Mouse (Mus musculus): ENCODE data around the gene Adora2b. TPM values are rescaled to one million over a fixed set of nuclear protein-coding genes. Genes with fewer than 3 reads are reported as not detected.
A peak's percentile ranks its signal among the peaks of the same experiment; 100 is the strongest.

The Adora2b gene
- total RNA-seq (2021) = 1 to 10 TPM; 6.9 to 7.3 TPM

GRCm38 (mm10) chr11:62248401-62249244, at the start of gene Adora2b:
Adora2b (plus strand) TSS chr11:62248984.
- DNase-seq = peak; percentile 30 to 34

GRCm38 (mm10) chr11:62200901-62201512, 47.8 kb upstream of the Adora2b start:
- DNase-seq = no peak

- no peak for DNase-seq
These were observed 46.1 kb upstream of the Adora2b start for GRCm38 (mm10) chr11:62202645-62203044.

- no peak for DNase-seq
These were observed 39.7 kb upstream of the Adora2b start for GRCm38 (mm10) chr11:62209111-62209510.

- DNase-seq = no peak
These were observed 38.9 kb upstream of the Adora2b start for GRCm38 (mm10) chr11:62209891-62210290.

- no peak for DNase-seq
These were observed 35.3 kb upstream of the Adora2b start for GRCm38 (mm10) chr11:62213384-62213989.

- DNase-seq = no peak
These were observed 33.7 kb upstream of the Adora2b start for GRCm38 (mm10) chr11:62215107-62215506.

GRCm38 (mm10) chr11:62217751-62218150, 31.0 kb upstream of the Adora2b start:
- no peak for DNase-seq

- DNase-seq = no peak
These were observed 27.9 kb upstream of the Adora2b start for GRCm38 (mm10) chr11:62220756-62221510.

GRCm38 (mm10) chr11:62223416-62223815, 25.4 kb upstream of the Adora2b start:
- no peak for DNase-seq

GRCm38 (mm10) chr11:62223962-62224361, 24.8 kb upstream of the Adora2b start:
- DNase-seq = no peak

- no peak for DNase-seq
These were observed 24.0 kb upstream of the Adora2b start for GRCm38 (mm10) chr11:62224797-62225196.

GRCm38 (mm10) chr11:62240631-62241261, 8.0 kb upstream of the Adora2b start:
- DNase-seq = no peak

GRCm38 (mm10) chr11:62243871-62244270, 4.9 kb upstream of the Adora2b start:
- no peak for DNase-seq

- DNase-seq = no peak
These were observed 4.3 kb upstream of the Adora2b start for GRCm38 (mm10) chr11:62244471-62244870.

- no peak for DNase-seq
These were observed 904 bp upstream of the Adora2b start for GRCm38 (mm10) chr11:62247759-62248400.

- DNase-seq = no peak
These were observed 668 bp downstream of the Adora2b start for GRCm38 (mm10) chr11:62249266-62250037.

- no peak for DNase-seq
These were observed 2.3 kb downstream of the Adora2b start for GRCm38 (mm10) chr11:62251047-62251446.

- DNase-seq = no peak
These were observed 4.6 kb downstream of the Adora2b start for GRCm38 (mm10) chr11:62253380-62253779.

GRCm38 (mm10) chr11:62259214-62259613, 10.4 kb downstream of the Adora2b start:
- no peak for DNase-seq

GRCm38 (mm10) chr11:62263599-62263998, 14.8 kb downstream of the Adora2b start:
- no peak for DNase-seq
